Mouse (Mus musculus) C2C12 (cell line): Measurements from ENCODE around the gene Bms1. TPM values are rescaled to one million over a fixed set of nuclear protein-coding genes. Genes with fewer than 3 reads are reported as not detected.

ENCODE experiments used
- H3K27me3 ChIP-seq: one replicate; pipeline ENCODE4 v1.6.1; 2011; ENCODE audit not compliant: control insufficient read depth, insufficient read depth, insufficient read length
- H3K36me3 ChIP-seq: one replicate; pipeline ENCODE4 v1.6.1; 2011; ENCODE audit not compliant: control insufficient read depth, insufficient read depth
- H3K4me3 ChIP-seq: one replicate; pipeline ENCODE4 v1.5.1; 2011; ENCODE audit warnings: mild to moderate bottlenecking, control low read depth; ENCODE audit not compliant: poor library complexity, insufficient read depth, severe bottlenecking
- H3K79me2 ChIP-seq: one replicate; pipeline ENCODE4 v1.6.1; 2011; ENCODE audit not compliant: control insufficient read depth, insufficient read depth
- H3K79me3 ChIP-seq: one replicate; pipeline ENCODE4 v1.6.1; 2011; ENCODE audit warnings: low read depth, control low read depth
- H3ac ChIP-seq: one replicate; pipeline ENCODE3; 2011; ENCODE audit warnings: low read depth; ENCODE audit not compliant: control insufficient read depth, insufficient read length
- CEBPB ChIP-seq: IDR thresholded peaks from one replicate; pipeline ENCODE4 v1.6.1; 2011; ENCODE audit warnings: low read depth, mild to moderate bottlenecking, control low read depth, moderate library complexity
- CTCF ChIP-seq: IDR thresholded peaks from one replicate; pipeline ENCODE4 v1.5.1; 2011; ENCODE audit not compliant: control insufficient read depth, insufficient read depth, insufficient read length
- FOSL1 ChIP-seq: IDR thresholded peaks from one replicate; pipeline ENCODE4 v1.8.0; 2011; ENCODE audit warnings: mild to moderate bottlenecking, low read length; ENCODE audit not compliant: poor library complexity, insufficient read depth, severe bottlenecking
- MAX ChIP-seq: IDR thresholded peaks from one replicate; pipeline ENCODE4 v1.6.1; 2011; ENCODE audit warnings: mild to moderate bottlenecking, control low read depth
- MYOD1 ChIP-seq: IDR thresholded peaks from one replicate; pipeline ENCODE4 v1.6.1; 2011; ENCODE audit warnings: low read depth; ENCODE audit not compliant: control insufficient read depth, insufficient read length
- MYOG ChIP-seq: IDR thresholded peaks from one replicate; pipeline ENCODE4 v1.6.1; 2011; ENCODE audit not compliant: control insufficient read depth, insufficient read length; ENCODE audit errors: extremely low read depth
- USF1 ChIP-seq: IDR thresholded peaks from one replicate; pipeline ENCODE4 v1.6.1; 2011; ENCODE audit warnings: low read depth, mild to moderate bottlenecking, control low read depth, moderate library complexity
- polyA plus RNA-seq: library from polyadenylated mRNA; unstranded; fragments of >200 nt; fragmentation: generic; extraction: Trizol; gene quantifications from one replicate; pipeline ENCODE4 v1.2.1, GENCODE M21; 2012; ENCODE audit warnings: missing spikeins

Gene Bms1
- polyA plus RNA-seq, 1 experiment: 20.5 TPM

GRCm38 (mm10) chr6:118350342-118350741 lies 68.9 kb downstream of the Bms1 start:
- Histone ChIP-seq H3K79me3 (no peaks in the 10 kb centered on the region), H3K27me3 (peaks cover 3% of the 10 kb centered on the region), H3ac (no peak overlapping the region)

GRCm38 (mm10) chr6:118348186-118348585 lies 71.1 kb downstream of the Bms1 start:
- Histone ChIP-seq H3K79me2 (no peaks in the 10 kb centered on the region), H3ac (no peak overlapping the region), H3K36me3 (no peaks in the 10 kb centered on the region), H3K79me3 (no peaks in the 10 kb centered on the region), H3K4me3 (no peak overlapping the region), H3K27me3 (no peaks in the 10 kb centered on the region)
- TF ChIP-seq CEBPB (no peak), USF1 (no peak), MYOG (no peak), MAX (no peak), MYOD1 (no peak), FOSL1 (no peak), CTCF (no peak)

More at GRCm38 (mm10) chr6:118350342-118350741, 68.9 kb downstream of the Bms1 start:
- Histone ChIP-seq H3K79me2 (no peaks in the 10 kb centered on the region), H3K4me3 (no peak overlapping the region), H3K36me3 (no peaks in the 10 kb centered on the region)
- TF ChIP-seq CTCF: no peak
- TF ChIP-seq USF1: no peak

- Histone ChIP-seq H3K27me3 (no peaks in the 10 kb centered on the region), H3K79me2 (no peaks in the 10 kb centered on the region), H3K36me3 (no peaks in the 10 kb centered on the region), H3K79me3 (no peaks in the 10 kb centered on the region), H3ac (no peak overlapping the region), H3K4me3 (no peak overlapping the region)
- TF ChIP-seq CEBPB (no peak), MAX (no peak), FOSL1 (no peak), MYOG (no peak), CTCF (no peak), MYOD1 (no peak), USF1 (no peak)
Measured at GRCm38 (mm10) chr6:118347291-118347690, 72.0 kb downstream of the Bms1 start.

- H3K79me2 ChIP-seq: no peaks in the 10 kb centered on the region
- H3ac ChIP-seq: no peak overlapping the region
- no peak overlapping the region for H3K4me3 ChIP-seq
- H3K36me3 ChIP-seq: no peaks in the 10 kb centered on the region
- H3K79me3 ChIP-seq: no peaks in the 10 kb centered on the region
- H3K27me3 ChIP-seq: no peaks in the 10 kb centered on the region
- TF ChIP-seq FOSL1 (no peak), MYOG (no peak), USF1 (no peak), MYOD1 (no peak), CTCF (no peak), CEBPB (no peak), MAX (no peak)
Measured at GRCm38 (mm10) chr6:118341861-118342485, 77.3 kb downstream of the Bms1 start.

GRCm38 (mm10) chr6:118337660-118338059 lies 81.6 kb downstream of the Bms1 start:
- Histone ChIP-seq H3K79me3 (no peaks in the 10 kb centered on the region), H3K4me3 (no peak overlapping the region), H3K27me3 (no peaks in the 10 kb centered on the region), H3K79me2 (no peaks in the 10 kb centered on the region), H3K36me3 (no peaks in the 10 kb centered on the region), H3ac (no peak overlapping the region)
- TF ChIP-seq CTCF (no peak), MYOD1 (no peak), MYOG (no peak), FOSL1 (no peak), MAX (no peak), CEBPB (no peak), USF1 (no peak)

- Histone ChIP-seq H3ac (no peak overlapping the region), H3K79me2 (no peaks in the 10 kb centered on the region), H3K36me3 (no peaks in the 10 kb centered on the region), H3K27me3 (no peaks in the 10 kb centered on the region), H3K79me3 (no peaks in the 10 kb centered on the region), H3K4me3 (no peak overlapping the region)
- TF ChIP-seq MYOG (no peak), MAX (no peak), CEBPB (no peak), FOSL1 (no peak), CTCF (no peak), MYOD1 (no peak)
Measured at GRCm38 (mm10) chr6:118336541-118337480, 82.5 kb downstream of the Bms1 start.
